Comparison of ENCODE assay signal across 14 mouse cellular contexts in genomic region chrX:36506863-36507262, GRCm38 (mm10). TPM values are rescaled to one million over a fixed set of nuclear protein-coding genes. Genes with fewer than 3 reads are reported as not detected.
DNase-seq lines count a peak whose midpoint lies in the region; ATAC-seq and TF ChIP-seq lines count a peak whose summit lies in the region.
"Had no signal": no experiment of that assay in that cellular context is flagged by ENCODE, and none has a peak within 500 bp of the region (broad histone marks: within the 10 kb centered on the region; RNA-seq: fewer than 3 reads in every experiment).

No protein-coding gene starts in this region.

- no peak overlapping the region for H3K27ac ChIP-seq in layer of hippocampus, adult 2 months
- H3K27ac ChIP-seq in ES-Bruce4 (ENCODE audit: insufficient read depth, low read length): no peak overlapping the region
- H3K27ac ChIP-seq: embryonic facial prominence, embryonic 13.5 days; neural tube, embryonic 13.5 days had no signal

- no peaks in the 10 kb centered on the region for H3K4me1 ChIP-seq in ES-Bruce4 (ENCODE audit: control insufficient read depth, insufficient read depth, low read length)
- H3K4me1 ChIP-seq: embryonic facial prominence, embryonic 13.5 days; neural tube, embryonic 13.5 days had no signal

- DNase-seq in layer of hippocampus, adult 2 months (ENCODE audit: low spot score in 2 of 2): no peak
- DNase-seq in layer of hippocampus, postnatal 25 days (ENCODE audit: extremely low spot score in 1 of 2, low spot score in 1 of 2): no peak
- DNase-seq in NIH3T3 (ENCODE audit: low read depth): peak; percentile 58
- DNase-seq in hindlimb bud, embryonic 11.5 days (ENCODE audit: extremely low spot score, low read depth, low spot score): peak; percentile 20
- DNase-seq in thymus, adult 18-20 months: no peak
- DNase-seq in kidney, postnatal 36 days: no peak
- DNase-seq: adrenal gland, adult 8-10 months had no signal

- no peak for TF ChIP-seq POLR2A in ES-Bruce4 (IDR thresholded peaks at IDR 0.05; ENCODE audit: insufficient read depth, low read length)

- H3K9ac ChIP-seq in ES-Bruce4 (ENCODE audit: low read depth, poor library complexity, severe bottlenecking): no peak overlapping the region
- H3K9ac ChIP-seq: embryonic facial prominence, embryonic 13.5 days; neural tube, embryonic 13.5 days had no signal

- no peak overlapping the region for H3K4me3 ChIP-seq in layer of hippocampus, adult 2 months
- no peak overlapping the region for H3K4me3 ChIP-seq in ES-Bruce4 (ENCODE audit: low read depth, low read length)
- H3K4me3 ChIP-seq: embryonic facial prominence, embryonic 13.5 days; neural tube, embryonic 13.5 days had no signal

- peak; percentile 79 for TF ChIP-seq CTCF in layer of hippocampus, adult 2 months (conservative IDR thresholded peaks at IDR 0.05)
- peak; percentile 8 for TF ChIP-seq CTCF in ES-Bruce4 (IDR thresholded peaks at IDR 0.05; ENCODE audit: low read depth, low read length)

- H3K9me3 ChIP-seq in ES-Bruce4 (replicated peaks; ENCODE audit: control insufficient read depth, insufficient read depth, low read length, poor library complexity, severe bottlenecking): no peaks in the 10 kb centered on the region
- H3K9me3 ChIP-seq: embryonic facial prominence, embryonic 13.5 days; neural tube, embryonic 13.5 days had no signal

- H3K27me3 ChIP-seq in ES-Bruce4 (ENCODE audit: control insufficient read depth, insufficient read depth, low read length, poor library complexity, severe bottlenecking): no peaks in the 10 kb centered on the region
- H3K27me3 ChIP-seq: embryonic facial prominence, embryonic 13.5 days; neural tube, embryonic 13.5 days had no signal

- ATAC-seq in erythroblast, adult 5-6 weeks (replicated peaks; ENCODE audit: low FRiP score, poor library complexity, severe bottlenecking): no peak
- ATAC-seq: inflammation-experienced regulatory T-cells, adult 6 months had no signal

- TF ChIP-seq EP300 in ES-Bruce4 (IDR thresholded peaks at IDR 0.05; ENCODE audit: insufficient read depth, low read depth, low read length): no peak

- no peaks in the 10 kb centered on the region for H3K36me3 ChIP-seq in ES-Bruce4 (ENCODE audit: control insufficient read depth, insufficient read depth, low read length, poor library complexity, severe bottlenecking)
- H3K36me3 ChIP-seq: embryonic facial prominence, embryonic 13.5 days; neural tube, embryonic 13.5 days had no signal

RNA-seq across cellular contexts. Expression of gene Gm14569, which starts 15.2 kb away (rescaled TPM):
- total RNA-seq in layer of hippocampus, adult 2 months (2021): 1 to 10 TPM; 2.0 TPM
- total RNA-seq in layer of hippocampus, postnatal 25 days (2021): 1 to 10 TPM; 1.9 to 3.7 TPM
- not detected in 2 replicates for polyA plus RNA-seq in ES-Bruce4 (2011; ENCODE audit: insufficient read depth, insufficient read length, low read depth, missing spikeins)
- not detected in 2 replicates for total RNA-seq in erythroblast, adult 5-6 weeks (2015; ENCODE audit: low replicate concordance)
- total RNA-seq in erythroblast, adult 5-6 weeks (2017; ENCODE audit: low replicate concordance): not detected in 2 replicates
- polyA plus RNA-seq: embryonic facial prominence, embryonic 13.5 days; gonadal fat pad, adult 2 months; lung, embryonic 16.5 days; neural tube, embryonic 13.5 days had no signal

Comparison
In these comparisons a context has a peak if more than half of its experiments do, and no peak if none do; other contexts are left out.
1. DNase-seq: peak in NIH3T3 (single experiment) and hindlimb bud, embryonic 11.5 days (single experiment); none in layer of hippocampus, adult 2 months (0 of 2), layer of hippocampus, postnatal 25 days (0 of 2), thymus, adult 18-20 months (0 of 2) and kidney, postnatal 36 days (0 of 2).